Mouse (Mus musculus): ENCODE measurements around the gene Gm28042.

Gm28042 gene

GRCm38 (mm10) chr2:120012924-120013323 is 14.4 kb upstream of the Gm28042 start:
- DNase-seq = no peak

DNA sequence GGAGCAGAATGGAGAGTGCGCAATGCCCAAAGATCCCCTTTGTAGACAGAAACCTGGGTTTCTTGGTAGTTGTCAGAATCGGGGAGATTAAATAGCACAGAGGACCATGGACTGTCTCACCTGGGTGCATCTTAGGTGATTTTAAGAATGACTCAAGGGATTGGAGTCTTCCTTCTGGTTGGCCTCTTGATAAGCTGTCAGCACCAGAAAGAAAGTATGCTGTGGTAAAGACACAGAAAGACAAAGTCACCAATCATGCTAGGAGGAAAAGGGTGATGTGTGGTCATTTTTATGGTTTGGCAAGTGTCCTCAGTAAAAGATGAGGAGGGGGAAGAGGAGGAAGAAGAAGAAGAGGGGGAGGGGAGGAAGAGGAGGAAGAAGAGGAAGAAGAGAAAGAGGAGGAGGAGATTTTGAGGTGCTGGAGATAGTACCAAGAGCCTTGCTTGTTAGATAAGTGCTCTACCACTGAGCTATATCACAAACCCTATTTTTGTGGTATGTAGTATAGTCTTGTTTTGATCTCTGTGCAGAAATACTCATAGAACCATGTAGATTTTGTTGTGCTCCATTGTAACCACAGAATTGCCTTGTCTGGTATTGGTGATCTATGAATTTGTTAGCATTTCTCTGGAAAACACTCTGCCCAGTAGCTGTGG is 13.3 kb upstream of the Gm28042 start:
- no peak for DNase-seq

DNA sequence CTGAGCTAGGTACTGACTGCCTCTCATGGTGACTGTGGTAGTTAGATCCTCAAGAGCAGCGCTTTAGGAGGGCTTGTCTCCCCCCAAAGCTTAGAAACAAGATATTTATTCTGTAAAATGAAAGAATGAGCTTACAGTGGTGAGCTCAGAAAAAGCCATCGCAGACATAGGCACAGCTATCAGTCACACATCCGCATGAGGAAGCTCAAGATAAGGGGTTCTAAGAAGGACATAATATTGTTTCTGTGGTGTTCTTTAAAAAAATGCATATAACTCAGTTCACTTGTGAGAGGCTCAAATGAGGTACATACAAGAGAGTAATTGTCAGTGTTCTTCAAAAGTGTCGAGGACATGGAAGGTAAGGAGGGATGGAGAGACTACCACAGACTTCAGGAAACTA is 11.4 kb upstream of the Gm28042 start:
- no peak for DNase-seq

GRCm38 (mm10) chr2:120017599-120017998 is 9.7 kb upstream of the Gm28042 start:
- no peak for DNase-seq

DNA sequence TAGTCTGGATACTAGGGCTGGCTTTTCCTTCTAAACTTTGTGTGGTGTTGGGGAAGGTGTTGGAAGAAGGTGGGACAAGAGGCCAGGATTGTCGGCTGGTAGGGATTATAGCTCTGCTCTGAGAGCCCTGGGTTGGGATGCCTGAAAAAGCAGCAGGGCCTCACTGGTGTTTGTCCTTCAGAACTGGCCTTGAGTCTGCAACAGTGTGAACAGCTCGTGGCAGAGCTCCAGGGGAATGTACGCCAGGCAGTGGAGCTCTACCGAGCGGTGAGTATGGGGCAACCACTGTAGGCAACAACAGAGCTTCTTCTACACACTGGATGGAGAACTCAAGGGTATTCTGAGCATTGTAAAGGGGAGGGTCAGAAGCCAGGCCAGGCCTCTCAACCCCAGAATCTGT is 3.0 kb upstream of the Gm28042 start:
- no peak for DNase-seq

DNA sequence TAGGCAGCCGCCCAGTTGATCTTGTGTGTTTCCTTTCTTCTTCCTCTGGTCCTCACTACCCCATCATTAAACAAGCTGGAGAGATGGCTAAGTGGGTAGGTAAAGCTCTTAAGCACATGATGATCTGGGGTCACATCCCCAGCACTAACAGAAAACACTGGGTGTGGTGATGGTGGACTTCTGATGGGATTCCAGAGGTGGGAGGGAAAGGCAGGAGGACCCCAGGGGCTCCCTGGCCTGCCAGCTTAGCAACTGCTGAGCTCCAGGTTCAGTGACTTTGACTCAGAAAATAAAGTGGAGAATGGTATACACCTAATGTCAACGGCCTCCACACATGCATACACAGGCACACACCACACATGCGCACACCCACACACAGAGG is 648 bp downstream of the Gm28042 start:
- peak in 1 of 2 experiments; percentile 19 for DNase-seq

GRCm38 (mm10) chr2:120030380-120030779 is 3.1 kb downstream of the Gm28042 start:
- DNase-seq = no peak

- DNase-seq = no peak
These were observed 5.6 kb downstream of the Gm28042 start, which contains the start of gene Pla2g4b for GRCm38 (mm10) chr2:120032726-120033467. Pla2g4b (plus strand) TSS chr2:120033417.

DNA sequence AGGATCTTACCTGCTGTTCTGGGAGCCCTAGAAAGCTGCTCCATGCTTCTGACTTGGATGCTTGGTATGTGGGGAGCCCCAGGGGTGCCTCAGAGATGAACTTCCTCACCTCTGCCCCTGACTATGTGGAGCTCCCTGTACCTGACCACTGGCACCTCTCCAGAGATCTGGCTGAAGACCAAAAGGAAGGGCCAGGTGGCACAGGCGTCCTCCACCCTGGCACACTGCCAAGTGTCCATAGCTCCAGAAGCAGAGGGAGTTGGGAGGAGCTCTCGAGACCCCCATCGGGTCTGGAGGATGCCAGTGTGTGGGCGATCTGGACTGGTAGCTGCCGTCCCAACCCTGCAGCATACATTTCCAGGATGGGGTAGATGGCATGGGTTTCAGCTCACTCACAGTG is 6.4 kb downstream of the Gm28042 start:
- peak in 1 of 2 experiments; percentile 34 for DNase-seq

DNA sequence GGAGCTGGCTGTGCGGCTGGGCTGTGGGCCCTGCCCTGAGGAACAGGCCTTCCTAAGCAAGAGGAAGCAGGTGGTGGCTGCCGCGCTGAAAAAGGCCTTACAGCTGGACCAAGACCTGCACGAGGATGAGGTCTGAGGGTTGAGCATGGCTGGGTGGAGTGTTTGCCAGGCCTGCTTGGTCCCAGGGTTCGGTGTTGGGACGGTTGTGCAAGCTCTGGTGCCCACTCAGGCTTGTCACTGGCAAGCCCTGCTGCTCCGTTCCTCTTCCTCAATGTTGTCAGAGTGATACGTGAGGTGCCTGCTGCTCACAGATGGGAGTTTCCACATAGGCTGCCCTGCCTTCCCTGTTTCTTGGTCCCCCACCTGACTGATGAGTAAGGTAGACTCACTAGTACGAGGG is 10.5 kb downstream of the Gm28042 start:
- DNase-seq = no peak

DNA sequence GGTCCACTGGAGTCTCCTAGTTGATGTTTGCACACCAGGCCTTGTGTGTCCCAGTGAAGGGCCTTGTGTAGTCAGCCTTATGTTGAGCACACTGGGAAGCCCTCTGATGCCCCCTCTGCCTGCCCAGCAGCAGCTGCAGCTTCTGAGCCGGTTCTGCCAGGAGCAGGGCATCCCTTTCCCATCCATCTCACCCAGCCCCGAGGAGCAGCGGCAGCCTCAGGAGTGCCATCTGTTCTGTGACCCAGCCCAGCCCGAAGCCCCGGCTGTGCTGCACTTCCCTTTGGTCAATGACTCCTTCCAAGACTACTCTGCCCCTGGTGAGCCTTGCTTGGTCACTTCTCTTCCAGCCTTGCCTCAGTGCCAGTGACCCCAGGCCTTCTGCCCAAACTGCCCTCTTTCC is 13.7 kb downstream of the Gm28042 start:
- DNase-seq = no peak

- peak; percentile 44 to 61 for DNase-seq
These were observed 16.9 kb downstream of the Gm28042 start for GRCm38 (mm10) chr2:120044101-120044603.

GRCm38 (mm10) chr2:120044676-120045075 is 17.4 kb downstream of the Gm28042 start:
- DNase-seq = no peak

DNA sequence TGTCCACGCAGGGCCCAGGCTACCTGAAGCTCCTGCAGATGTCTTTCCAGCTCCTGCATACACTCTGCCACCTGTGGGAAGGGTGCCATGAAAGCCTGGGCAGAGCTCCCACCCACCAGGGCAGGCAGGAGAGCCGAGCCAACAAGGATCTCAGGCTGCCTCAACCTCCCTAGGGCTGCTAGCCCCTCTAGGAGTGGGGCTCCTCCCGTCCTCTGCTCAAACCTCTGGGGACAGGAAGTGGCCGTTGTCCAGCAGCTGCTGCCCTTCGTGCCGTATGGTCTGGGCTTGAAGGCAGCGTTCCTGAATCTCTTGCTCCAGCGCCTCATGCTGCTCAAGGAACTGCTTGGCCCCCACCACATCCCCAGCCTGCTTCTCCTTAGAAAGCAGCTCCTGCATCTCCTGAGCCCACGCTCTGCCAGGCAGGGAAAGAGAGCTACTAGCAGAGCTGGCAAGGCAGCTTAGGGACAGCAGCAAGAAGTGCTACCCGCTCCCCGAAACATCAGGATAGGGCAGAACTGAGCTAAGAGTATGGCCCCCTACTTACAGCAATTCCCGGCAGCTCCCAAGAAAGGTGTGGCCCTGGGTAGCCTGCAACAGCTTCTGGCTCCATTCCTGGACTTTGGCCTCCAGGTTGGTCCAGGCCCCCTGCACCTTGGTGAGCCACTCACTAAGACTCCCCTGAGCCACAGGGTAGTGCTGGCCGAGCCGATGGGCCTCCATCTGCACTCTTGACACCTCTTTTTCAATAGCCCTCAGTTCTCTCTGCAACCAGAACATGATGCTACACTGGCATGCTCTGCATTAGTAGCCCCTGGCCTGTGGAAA is 19.4 kb downstream of the Gm28042 start:
- DNase-seq = no peak

GRCm38 (mm10) chr2:120048173-120048572 is 20.9 kb downstream of the Gm28042 start:
- no peak for DNase-seq

- peak; percentile 52 to 74 for DNase-seq
These were observed 22.5 kb downstream of the Gm28042 start for GRCm38 (mm10) chr2:120049632-120050274.

GRCm38 (mm10) chr2:120051405-120051804 is 24.1 kb downstream of the Gm28042 start:
- DNase-seq = no peak

- no peak for DNase-seq
These were observed 27.7 kb downstream of the Gm28042 start for GRCm38 (mm10) chr2:120054771-120055552.

- no peak for DNase-seq
These were observed 28.6 kb downstream of the Gm28042 start for GRCm38 (mm10) chr2:120055923-120056322.

- peak in 1 of 2 experiments; percentile 15 for DNase-seq
These were observed 31.5 kb downstream of the Gm28042 start for GRCm38 (mm10) chr2:120058818-120059217.

- DNase-seq = peak in 1 of 2 experiments; percentile 49
These were observed 32.2 kb downstream of the Gm28042 start for GRCm38 (mm10) chr2:120059466-120059865.

GRCm38 (mm10) chr2:120060190-120060589 is 32.9 kb downstream of the Gm28042 start:
- DNase-seq = peak; percentile 75 to 84

Data from lung, postnatal 4 days (tissue).